Mouse (Mus musculus) forebrain, embryonic 16.5 days (tissue): ENCODE measurements at regions not wholly inside any gene's neighbourhood (a gene's known extent, or its start where the extent isn't known, plus 50 kb on each side); places are given as distances from the start of the nearest gene placed in this dataset.

ENCODE experiments used
- ATAC-seq: fragments of 200-750 bp; cut with Nextera tagmentation; 2 replicates; pipeline ENCODE4 v1.8.0; 2017; ENCODE audit warnings: mild to moderate bottlenecking, moderate library complexity
- H3K27ac ChIP-seq: fragments of 300-500 bp; sonication (generic); 2 replicates; pipeline ENCODE4 v1.5.1; 2014; ENCODE audit warnings: low read length, control low read depth
- H3K27me3 ChIP-seq: fragments of 300-500 bp; sonication (generic); replicated peaks from 2 replicates; pipeline ENCODE4 v1.6.1; 2014; ENCODE audit warnings: low read length; ENCODE audit not compliant: control insufficient read depth, insufficient read depth
- H3K36me3 ChIP-seq: fragments of 300-500 bp; sonication (generic); 2 replicates; pipeline ENCODE4 v1.6.1; 2014; ENCODE audit not compliant: control insufficient read depth, insufficient read depth
- H3K4me1 ChIP-seq: fragments of 300-500 bp; sonication (generic); replicated peaks from 2 replicates; pipeline ENCODE4 v1.6.1; 2014; ENCODE audit warnings: low read length; ENCODE audit not compliant: control insufficient read depth, insufficient read depth
- H3K4me2 ChIP-seq: fragments of 300-500 bp; sonication (generic); 2 replicates; pipeline ENCODE4 v1.6.1; 2014; ENCODE audit warnings: mild to moderate bottlenecking, low read length, control low read depth
- H3K4me3 ChIP-seq: fragments of 300-500 bp; sonication (generic); replicated peaks from 2 replicates; pipeline ENCODE4 v1.5.1; 2014; ENCODE audit warnings: mild to moderate bottlenecking, low read length, control low read depth
- H3K9ac ChIP-seq: fragments of 300-500 bp; sonication (generic); replicated peaks from 2 replicates; pipeline ENCODE4 v1.6.1; 2014; ENCODE audit warnings: low read depth, low read length, control low read depth
- H3K9me3 ChIP-seq: fragments of 300-500 bp; sonication (generic); 2 replicates; pipeline ENCODE4 v1.6.1; 2016; ENCODE audit warnings: low read length; ENCODE audit not compliant: control insufficient read depth
- WGBS: fragments of 180-500 bp; shearing (Covaris S2); extraction: QIAGEN DNeasy Blood & Tissue Kit; methylation state at CpG from one replicate; pipeline ENCODE4 v1.1.7; 2014; 5-methylcytosine and 5-hydroxymethylcytosine counted together

GRCm38 (mm10) chr1:149463930-149464329 is 497.2 kb downstream of the Pla2g4a start:
- Histone ChIP-seq H3K36me3 (no peaks in the 10 kb centered on the region), H3K4me1 (no peaks in the 10 kb centered on the region), H3K27me3 (no peaks in the 10 kb centered on the region), H3K9ac (no peak overlapping the region), H3K4me3 (no peak overlapping the region), H3K9me3 (no peaks in the 10 kb centered on the region), H3K27ac (no peak overlapping the region), H3K4me2 (no peak overlapping the region)
- ATAC-seq = no peak

DNA sequence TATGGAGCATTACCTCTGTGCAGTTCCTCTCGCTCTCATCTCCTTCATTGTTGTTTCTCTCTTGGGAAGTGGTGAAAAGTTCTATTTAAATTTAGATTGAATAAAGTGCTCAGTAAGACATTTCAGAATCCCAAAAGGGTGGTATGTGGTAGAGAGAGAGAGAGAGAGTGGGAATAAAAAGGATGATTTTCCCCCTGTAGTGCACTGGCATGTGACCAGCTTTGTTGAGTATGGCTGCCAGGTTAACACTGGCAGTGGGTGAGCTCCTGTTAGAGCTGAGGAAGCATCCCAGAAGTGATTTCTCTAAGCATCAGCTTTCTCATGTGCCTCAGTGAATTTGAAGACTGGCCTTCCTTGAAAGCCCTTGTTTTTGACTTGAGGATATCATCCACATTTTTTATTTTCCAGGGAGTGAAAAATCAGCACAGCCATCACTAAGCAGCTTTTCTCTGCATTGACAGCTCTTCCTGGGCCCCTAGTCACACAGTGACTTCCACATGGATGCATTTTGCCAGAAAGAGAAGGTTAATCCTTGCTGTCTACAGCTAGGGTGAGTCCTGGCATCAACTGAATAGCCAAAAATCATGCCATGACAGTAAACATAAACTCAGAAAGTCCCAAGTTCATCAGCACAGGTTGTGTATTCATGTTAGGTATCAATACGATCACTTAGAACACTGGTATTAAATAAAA is 511.1 kb downstream of the Pla2g4a start:
- Histone ChIP-seq H3K4me1 (0 out of 2 replicates have a peak, but pooled peaks cover 2% of the 10 kb centered on the region), H3K9me3 (no peaks in the 10 kb centered on the region), H3K4me2 (no peak overlapping the region), H3K36me3 (no peaks in the 10 kb centered on the region), H3K27ac (peak overlapping the region; percentile 48; the same call in 1 of the 2 replicates), H3K4me3 (no peak overlapping the region), H3K27me3 (no peaks in the 10 kb centered on the region), H3K9ac (no peak overlapping the region)
- 78% methylated on average over 2 of the region's 2 CpGs for WGBS
- peak; percentile 57 for ATAC-seq

GRCm38 (mm10) chr1:149448516-149448915 is 512.6 kb downstream of the Pla2g4a start:
- Histone ChIP-seq H3K4me1 (0 out of 2 replicates have a peak, but pooled peaks cover 2% of the 10 kb centered on the region), H3K4me2 (no peak overlapping the region), H3K27ac (no peak overlapping the region), H3K36me3 (no peaks in the 10 kb centered on the region), H3K9me3 (no peaks in the 10 kb centered on the region), H3K27me3 (no peaks in the 10 kb centered on the region), H3K9ac (no peak overlapping the region), H3K4me3 (no peak overlapping the region)
- ATAC-seq = no peak
- 67% methylated on average over 5 of the region's 5 CpGs for WGBS

GRCm38 (mm10) chr1:149411009-149411408 is 550.1 kb downstream of the Pla2g4a start:
- Histone ChIP-seq H3K4me3 (no peak overlapping the region), H3K36me3 (no peaks in the 10 kb centered on the region), H3K27ac (no peak overlapping the region), H3K4me2 (no peak overlapping the region), H3K9me3 (no peaks in the 10 kb centered on the region), H3K9ac (no peak overlapping the region), H3K4me1 (no peaks in the 10 kb centered on the region), H3K27me3 (no peaks in the 10 kb centered on the region)
- no peak for ATAC-seq
- WGBS = 65% methylated on average over 1 of the region's 1 CpGs

GRCm38 (mm10) chr1:149405367-149405766 is 555.7 kb downstream of the Pla2g4a start:
- no peak overlapping the region for H3K9ac ChIP-seq
- ATAC-seq = peak; percentile 77
- WGBS = 19% methylated on average over 1 of the region's 1 CpGs

DNA sequence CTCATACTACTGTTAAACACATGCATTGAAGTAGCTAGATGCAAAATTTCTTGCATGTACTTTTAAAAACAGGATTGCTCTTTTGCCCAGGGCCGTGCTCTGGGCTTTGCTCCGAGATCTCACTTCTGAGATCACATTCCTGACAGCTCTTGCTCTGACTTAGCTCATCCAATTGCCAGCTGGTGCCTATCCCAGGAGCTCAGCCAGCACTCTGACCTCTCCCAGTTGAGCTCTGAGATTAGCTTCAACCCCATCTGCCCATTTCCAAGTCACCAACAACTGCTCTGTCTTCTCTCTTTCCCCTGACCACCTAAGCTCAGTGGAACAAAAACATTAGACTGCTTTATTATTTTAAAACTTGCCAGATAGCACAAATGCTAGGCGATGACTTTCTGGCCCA is 572.4 kb downstream of the Pla2g4a start:
- Histone ChIP-seq H3K27me3 (no peaks in the 10 kb centered on the region), H3K36me3 (no peaks in the 10 kb centered on the region), H3K4me2 (no peak overlapping the region), H3K9me3 (no peaks in the 10 kb centered on the region), H3K27ac (no peak overlapping the region), H3K4me3 (no peak overlapping the region), H3K4me1 (no peaks in the 10 kb centered on the region), H3K9ac (no peak overlapping the region)
- 88% methylated on average over 3 of the region's 3 CpGs for WGBS
- no peak for ATAC-seq

More at GRCm38 (mm10) chr1:149405367-149405766, 555.7 kb downstream of the Pla2g4a start:
- H3K4me3 ChIP-seq = no peak overlapping the region
- H3K27me3 ChIP-seq = no peaks in the 10 kb centered on the region
- H3K36me3 ChIP-seq = no peaks in the 10 kb centered on the region
- H3K4me2 ChIP-seq = no peak overlapping the region
- H3K9me3 ChIP-seq = no peaks in the 10 kb centered on the region
- H3K27ac ChIP-seq = no peak overlapping the region
- no peaks in the 10 kb centered on the region for H3K4me1 ChIP-seq

DNA sequence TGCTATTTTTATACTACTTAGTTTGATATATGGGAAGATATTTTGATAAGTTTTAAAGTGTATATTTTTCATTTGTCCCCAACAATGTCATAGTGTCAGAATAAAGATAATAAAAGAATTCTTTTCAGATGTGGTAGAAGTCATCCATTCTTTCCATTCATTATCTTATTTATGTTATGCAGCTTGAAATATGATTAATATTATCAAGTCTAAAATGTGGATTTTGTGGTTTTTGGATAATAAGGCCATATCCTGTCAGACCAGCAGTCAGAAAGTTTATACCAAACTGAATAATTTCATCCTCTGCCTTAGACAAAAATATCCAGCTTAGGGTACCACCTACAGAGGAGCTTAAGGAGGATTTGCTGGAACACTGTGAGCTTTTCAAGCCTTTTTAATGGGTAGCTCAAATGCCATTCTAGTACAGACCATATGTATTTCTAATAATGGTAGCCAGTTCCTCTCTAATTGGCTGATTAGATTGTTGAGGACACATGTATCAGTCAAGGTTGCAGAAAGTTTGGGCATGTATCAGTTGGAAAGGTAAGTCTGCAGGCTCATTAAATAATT is 609.7 kb downstream of the Pla2g4a start:
- 0 out of 2 replicates have a peak, but pooled peaks cover under 1% of the 10 kb centered on the region for H3K9me3 ChIP-seq
- H3K4me3 ChIP-seq = no peak overlapping the region
- no peaks in the 10 kb centered on the region for H3K27me3 ChIP-seq
- H3K9ac ChIP-seq = no peak overlapping the region
- no peak for ATAC-seq
- H3K4me1 ChIP-seq = no peaks in the 10 kb centered on the region
- H3K36me3 ChIP-seq = no peaks in the 10 kb centered on the region
- H3K4me2 ChIP-seq = no peak overlapping the region
- H3K27ac ChIP-seq = no peak overlapping the region

- H3K27ac ChIP-seq = no peak overlapping the region
- WGBS = 90% methylated on average over 1 of the region's 1 CpGs
These were observed 613.7 kb downstream of the Pla2g4a start for GRCm38 (mm10) chr1:149347359-149347758.

GRCm38 (mm10) chr1:149338158-149338557 is 622.9 kb downstream of the Pla2g4a start:
- Histone ChIP-seq H3K36me3 (no peaks in the 10 kb centered on the region), H3K27me3 (no peaks in the 10 kb centered on the region), H3K4me2 (no peak overlapping the region), H3K4me3 (no peak overlapping the region), H3K4me1 (no peaks in the 10 kb centered on the region), H3K9ac (no peak overlapping the region), H3K9me3 (no peaks in the 10 kb centered on the region), H3K27ac (no peak overlapping the region)
- WGBS = 76% methylated on average over 5 of the region's 5 CpGs
- no peak for ATAC-seq

More at GRCm38 (mm10) chr1:149347359-149347758, 613.7 kb downstream of the Pla2g4a start:
- no peak for ATAC-seq
- no peaks in the 10 kb centered on the region for H3K4me1 ChIP-seq
- H3K9me3 ChIP-seq = 0 out of 2 replicates have a peak, but pooled peaks cover 2% of the 10 kb centered on the region
- no peak overlapping the region for H3K4me2 ChIP-seq
- H3K27me3 ChIP-seq = no peaks in the 10 kb centered on the region
- no peak overlapping the region for H3K9ac ChIP-seq
- no peak overlapping the region for H3K4me3 ChIP-seq
- no peaks in the 10 kb centered on the region for H3K36me3 ChIP-seq
